Mouse (Mus musculus): ENCODE results near the gene Gnat3.

Gene Gnat3

DNA sequence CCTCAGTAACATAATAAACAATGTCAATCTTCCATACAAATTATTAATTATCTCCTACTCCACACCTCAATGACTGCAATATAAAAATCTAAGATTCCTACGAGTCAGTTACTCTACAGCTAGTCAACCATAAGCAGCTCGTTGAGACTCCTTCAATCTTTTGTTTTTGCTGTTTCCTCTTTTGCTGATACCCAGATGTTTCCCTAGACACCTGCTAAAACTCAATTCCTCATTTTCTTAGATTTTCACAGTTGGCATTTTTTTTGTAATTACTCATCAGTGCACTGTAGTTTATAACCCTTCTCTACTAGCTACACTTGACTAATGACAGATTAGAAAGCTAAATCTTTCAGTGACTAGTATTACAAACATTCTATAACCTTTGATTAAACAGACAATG is 50.8 kb downstream of the Gnat3 start:
- Histone ChIP-seq H3K27me3 (ENCODE audit: insufficient read depth, low read length) (no peaks in the 10 kb centered on the region), H3K4me1 (replicated peaks; ENCODE audit: low read depth, low read length) (no peaks in the 10 kb centered on the region), H3K36me3 (ENCODE audit: insufficient read depth, low read length) (no peaks in the 10 kb centered on the region), H3K4me3 (replicated peaks; ENCODE audit: low read length) (no peak overlapping the region), H3K9me3 (ENCODE audit: low read length) (no peaks in the 10 kb centered on the region)
- TF ChIP-seq POU5F1 (IDR thresholded peaks at IDR 0.05; ENCODE audit: borderline replicate concordance, low read length) (no peak), CTCF (conservative IDR thresholded peaks at IDR 0.05; ENCODE audit: low read length) (no peak), NANOG (IDR thresholded peaks at IDR 0.05; ENCODE audit: borderline replicate concordance, low read length) (no peak)

DNA sequence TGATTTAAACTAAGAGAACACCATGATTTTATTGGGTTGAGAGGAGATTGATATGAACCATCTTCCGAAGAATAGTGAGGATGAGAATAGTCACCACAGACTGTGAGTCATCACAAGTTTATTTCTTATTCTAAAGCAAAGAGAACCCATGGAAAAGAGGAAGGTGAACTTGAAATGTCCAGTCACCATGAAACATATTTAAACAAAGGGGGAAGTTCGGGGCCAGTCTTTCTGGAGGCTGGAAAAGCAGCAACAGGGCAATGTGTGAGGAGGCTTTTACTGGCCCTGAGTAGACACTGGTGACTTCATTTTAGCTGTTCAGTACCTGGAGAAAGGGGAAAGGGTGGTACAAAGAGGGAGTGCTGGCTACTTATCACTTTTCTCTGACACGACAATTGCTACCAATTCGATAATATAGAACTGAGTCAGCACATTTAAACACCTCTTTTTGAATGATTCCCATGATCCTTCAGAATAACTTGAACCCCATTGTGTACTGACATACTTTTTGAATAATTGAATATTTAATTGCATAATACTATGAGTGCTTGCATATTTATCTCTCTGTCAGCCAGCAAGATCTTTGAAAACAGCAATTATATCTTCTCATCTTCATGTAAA is 52.0 kb downstream of the Gnat3 start:
- H3K4me1 ChIP-seq (replicated peaks; ENCODE audit: low read depth, low read length), result no peaks in the 10 kb centered on the region
- no peaks in the 10 kb centered on the region for H3K36me3 ChIP-seq (ENCODE audit: insufficient read depth, low read length)
- no peak for TF ChIP-seq CTCF (conservative IDR thresholded peaks at IDR 0.05; ENCODE audit: low read length)
- no peak for TF ChIP-seq POU5F1 (IDR thresholded peaks at IDR 0.05; ENCODE audit: borderline replicate concordance, low read length)
- no peak for TF ChIP-seq NANOG (IDR thresholded peaks at IDR 0.05; ENCODE audit: borderline replicate concordance, low read length)
- no peaks in the 10 kb centered on the region for H3K27me3 ChIP-seq (ENCODE audit: insufficient read depth, low read length)
- H3K4me3 ChIP-seq (replicated peaks; ENCODE audit: low read length), result no peak overlapping the region
- no peaks in the 10 kb centered on the region for H3K9me3 ChIP-seq (ENCODE audit: low read length)

- Histone ChIP-seq H3K27me3 (ENCODE audit: insufficient read depth, low read length) (no peaks in the 10 kb centered on the region), H3K4me3 (replicated peaks; ENCODE audit: low read length) (no peak overlapping the region), H3K9me3 (ENCODE audit: low read length) (no peaks in the 10 kb centered on the region), H3K4me1 (replicated peaks; ENCODE audit: low read depth, low read length) (peaks cover 13% of the 10 kb centered on the region), H3K36me3 (ENCODE audit: insufficient read depth, low read length) (no peaks in the 10 kb centered on the region)
- TF ChIP-seq NANOG (IDR thresholded peaks at IDR 0.05; ENCODE audit: borderline replicate concordance, low read length), result no peak
These were observed 61.0 kb downstream of the Gnat3 start for GRCm38 (mm10) chr5:18023347-18023746.

- peaks cover 24% of the 10 kb centered on the region for H3K9me3 ChIP-seq (ENCODE audit: low read length)
These were observed 65.2 kb downstream of the Gnat3 start for GRCm38 (mm10) chr5:18027531-18027930.

DNA sequence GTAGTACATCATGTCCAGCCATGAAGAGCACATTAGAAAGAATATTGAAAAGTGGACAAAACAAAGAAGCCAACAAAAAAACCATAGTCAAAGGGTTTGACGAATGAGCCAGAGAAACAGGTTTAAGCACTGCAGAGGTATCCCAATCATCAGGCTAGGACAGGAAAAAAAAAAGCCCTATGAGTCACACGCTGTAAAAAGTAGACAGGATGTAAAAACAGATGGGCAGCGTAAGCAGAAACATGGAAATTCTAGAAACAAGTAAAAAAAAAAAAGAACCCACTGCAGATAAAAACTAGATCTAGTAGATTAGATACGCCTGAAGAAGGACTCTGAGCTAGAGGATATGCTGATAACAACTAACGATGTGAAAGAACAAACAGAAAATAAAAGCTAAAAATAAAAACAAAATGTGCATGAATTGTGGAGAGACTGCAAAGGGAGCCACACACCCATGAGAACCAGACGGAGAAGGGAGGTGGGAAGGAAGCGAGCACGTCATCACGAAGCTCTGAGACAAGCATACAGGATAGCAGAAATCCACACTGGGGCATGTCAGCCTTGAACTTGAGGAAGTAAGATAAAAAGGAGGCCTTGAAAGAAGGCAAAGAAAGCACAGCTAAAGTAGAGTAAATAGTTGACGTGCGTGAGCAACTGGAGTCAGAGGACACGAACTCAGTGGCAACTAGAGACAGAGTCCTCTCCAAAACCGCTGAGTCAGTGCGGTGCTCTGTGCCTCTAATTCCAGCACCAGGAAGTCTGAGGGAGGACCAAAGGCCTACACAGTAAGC is 73.7 kb downstream of the Gnat3 start:
- H3K9me3 ChIP-seq (ENCODE audit: low read length), result peaks cover 14% of the 10 kb centered on the region
- H3K36me3 ChIP-seq (ENCODE audit: insufficient read depth, low read length), result no peaks in the 10 kb centered on the region
- H3K27me3 ChIP-seq (ENCODE audit: insufficient read depth, low read length), result no peaks in the 10 kb centered on the region
- no peak overlapping the region for H3K4me3 ChIP-seq (replicated peaks; ENCODE audit: low read length)
- 0 out of 2 replicates have a peak, but pooled peaks cover 4% of the 10 kb centered on the region for H3K4me1 ChIP-seq (replicated peaks; ENCODE audit: low read depth, low read length)
- TF ChIP-seq CTCF (conservative IDR thresholded peaks at IDR 0.05; ENCODE audit: low read length) (no peak), NANOG (IDR thresholded peaks at IDR 0.05; ENCODE audit: borderline replicate concordance, low read length) (no peak), POU5F1 (IDR thresholded peaks at IDR 0.05; ENCODE audit: borderline replicate concordance, low read length) (no peak)

More at GRCm38 (mm10) chr5:18027531-18027930, 65.2 kb downstream of the Gnat3 start:
- TF ChIP-seq NANOG (IDR thresholded peaks at IDR 0.05; ENCODE audit: borderline replicate concordance, low read length) (no peak), POU5F1 (IDR thresholded peaks at IDR 0.05; ENCODE audit: borderline replicate concordance, low read length) (no peak), CTCF (conservative IDR thresholded peaks at IDR 0.05; ENCODE audit: low read length) (no peak)
- H3K36me3 ChIP-seq (ENCODE audit: insufficient read depth, low read length), result no peaks in the 10 kb centered on the region
- peaks cover 13% of the 10 kb centered on the region for H3K4me1 ChIP-seq (replicated peaks; ENCODE audit: low read depth, low read length)
- no peaks in the 10 kb centered on the region for H3K27me3 ChIP-seq (ENCODE audit: insufficient read depth, low read length)
- no peak overlapping the region for H3K4me3 ChIP-seq (replicated peaks; ENCODE audit: low read length)

- no peak overlapping the region for H3K4me3 ChIP-seq (replicated peaks; ENCODE audit: low read length)
- H3K9me3 ChIP-seq (ENCODE audit: low read length), result no peaks in the 10 kb centered on the region
- H3K36me3 ChIP-seq (ENCODE audit: insufficient read depth, low read length), result no peaks in the 10 kb centered on the region
- H3K4me1 ChIP-seq (replicated peaks; ENCODE audit: low read depth, low read length), result no peaks in the 10 kb centered on the region
- H3K27me3 ChIP-seq (ENCODE audit: insufficient read depth, low read length), result no peaks in the 10 kb centered on the region
- TF ChIP-seq NANOG (IDR thresholded peaks at IDR 0.05; ENCODE audit: borderline replicate concordance, low read length) (no peak), CTCF (conservative IDR thresholded peaks at IDR 0.05; ENCODE audit: low read length) (peak; percentile 87), POU5F1 (IDR thresholded peaks at IDR 0.05; ENCODE audit: borderline replicate concordance, low read length) (no peak)
These were observed 80.7 kb downstream of the Gnat3 start for GRCm38 (mm10) chr5:18043022-18043421.

GRCm38 (mm10) chr5:18048841-18049240 is 86.5 kb downstream of the Gnat3 start:
- TF ChIP-seq NANOG (IDR thresholded peaks at IDR 0.05; ENCODE audit: borderline replicate concordance, low read length), result no peak
- no peak for TF ChIP-seq CTCF (conservative IDR thresholded peaks at IDR 0.05; ENCODE audit: low read length)
- no peak for TF ChIP-seq POU5F1 (IDR thresholded peaks at IDR 0.05; ENCODE audit: borderline replicate concordance, low read length)
- H3K9me3 ChIP-seq (ENCODE audit: low read length), result no peaks in the 10 kb centered on the region
- H3K4me3 ChIP-seq (replicated peaks; ENCODE audit: low read length), result no peak overlapping the region
- no peaks in the 10 kb centered on the region for H3K36me3 ChIP-seq (ENCODE audit: insufficient read depth, low read length)
- H3K27me3 ChIP-seq (ENCODE audit: insufficient read depth, low read length), result no peaks in the 10 kb centered on the region
- no peaks in the 10 kb centered on the region for H3K4me1 ChIP-seq (replicated peaks; ENCODE audit: low read depth, low read length)

DNA sequence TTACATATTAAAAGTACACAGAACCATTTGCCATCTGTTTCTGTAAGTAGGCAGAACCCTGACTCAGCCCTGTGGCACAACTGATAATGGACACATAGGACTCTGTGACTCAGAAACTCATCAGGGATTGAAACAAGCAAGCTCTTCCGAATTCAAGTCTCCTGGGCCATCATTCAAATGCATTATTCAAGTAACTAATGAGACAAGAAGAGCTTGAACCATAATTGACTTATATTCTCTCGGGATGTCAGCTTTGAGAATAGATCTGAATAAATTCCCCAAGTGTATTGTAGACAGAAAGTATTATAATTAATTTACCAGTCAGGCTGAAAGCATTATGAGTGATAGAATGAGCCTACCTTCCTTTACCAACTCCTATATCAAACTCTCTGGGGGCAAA is 93.0 kb downstream of the Gnat3 start:
- Histone ChIP-seq H3K4me3 (replicated peaks; ENCODE audit: low read length) (no peak overlapping the region), H3K9me3 (ENCODE audit: low read length) (no peaks in the 10 kb centered on the region), H3K4me1 (replicated peaks; ENCODE audit: low read depth, low read length) (no peaks in the 10 kb centered on the region), H3K27me3 (ENCODE audit: insufficient read depth, low read length) (no peaks in the 10 kb centered on the region), H3K36me3 (ENCODE audit: insufficient read depth, low read length) (no peaks in the 10 kb centered on the region)
- no peak for TF ChIP-seq NANOG (IDR thresholded peaks at IDR 0.05; ENCODE audit: borderline replicate concordance, low read length)
- no peak for TF ChIP-seq CTCF (conservative IDR thresholded peaks at IDR 0.05; ENCODE audit: low read length)
- no peak for TF ChIP-seq POU5F1 (IDR thresholded peaks at IDR 0.05; ENCODE audit: borderline replicate concordance, low read length)
